Mouse (Mus musculus) intestine, embryonic 14.5 days (tissue): ENCODE results near the gene Cpvl. TPM values are rescaled to one million over a fixed set of nuclear protein-coding genes. Genes with fewer than 3 reads are reported as not detected.

ENCODE experiments used
- ATAC-seq: fragments of 200-750 bp; cut with Nextera tagmentation; replicated peaks from 2 replicates; pipeline ENCODE4 v1.8.0; 2017; ENCODE audit warnings: low read depth, moderate number of reproducible peaks, moderate TSS enrichment, moderate library complexity; ENCODE audit not compliant: low FRiP score, low TSS enrichment
- DNase-seq: peaks from one replicate; pipeline ENCODE4 v3.0.0-alpha.2; 2018; ENCODE audit warnings: low spot score
- H3K27ac ChIP-seq: fragments of 300-500 bp; sonication (generic); 2 replicates; pipeline ENCODE4 v1.5.1; 2014; ENCODE audit warnings: low read depth, mild to moderate bottlenecking, control low read depth
- H3K27me3 ChIP-seq: fragments of 300-500 bp; sonication (generic); replicated peaks from 2 replicates; pipeline ENCODE4 v1.6.1; 2014; ENCODE audit warnings: low read length, control low read depth; ENCODE audit not compliant: control insufficient read depth, insufficient read depth
- H3K36me3 ChIP-seq: fragments of 300-500 bp; sonication (generic); 2 replicates; pipeline ENCODE4 v1.6.1; 2014; ENCODE audit warnings: low read length, control low read depth; ENCODE audit not compliant: control insufficient read depth, insufficient read depth
- H3K4me1 ChIP-seq: fragments of 300-500 bp; sonication (generic); replicated peaks from 2 replicates; pipeline ENCODE4 v1.6.1; 2014; ENCODE audit warnings: low read length, control low read depth, mixed read lengths; ENCODE audit not compliant: control insufficient read depth, insufficient read depth
- H3K4me2 ChIP-seq: fragments of 300-500 bp; sonication (generic); 2 replicates; pipeline ENCODE4 v1.6.1; 2014; ENCODE audit warnings: low read length
- H3K4me3 ChIP-seq: fragments of 300-500 bp; sonication (generic); 2 replicates; pipeline ENCODE4 v1.5.1; 2014; ENCODE audit warnings: low read depth, low read length, control low read depth, mixed read lengths
- H3K9ac ChIP-seq: fragments of 300-500 bp; sonication (generic); 2 replicates; pipeline ENCODE4 v1.6.1; 2014; ENCODE audit warnings: mild to moderate bottlenecking, low read length
- H3K9me3 ChIP-seq: fragments of 300-500 bp; sonication (generic); 2 replicates; pipeline ENCODE4 v1.6.1; 2016; ENCODE audit warnings: low read length, control low read depth; ENCODE audit not compliant: control insufficient read depth
- WGBS: fragments of 180-500 bp; shearing (Covaris S2); extraction: QIAGEN DNeasy Blood & Tissue Kit; methylation state at CpG from one replicate; pipeline ENCODE4 v1.1.7; 2014; 5-methylcytosine and 5-hydroxymethylcytosine counted together
- polyA plus RNA-seq: library from polyadenylated mRNA; unstranded; fragments of >200 nt; fragmentation: Nextera tagmentation; extraction: Ambion mirVana; gene quantifications from 2 replicates; pipeline ENCODE4 v1.2.1, GENCODE M21; 2014

The Cpvl gene
- polyA plus RNA-seq, 1 experiment from 2014 or later: not detected

DNA sequence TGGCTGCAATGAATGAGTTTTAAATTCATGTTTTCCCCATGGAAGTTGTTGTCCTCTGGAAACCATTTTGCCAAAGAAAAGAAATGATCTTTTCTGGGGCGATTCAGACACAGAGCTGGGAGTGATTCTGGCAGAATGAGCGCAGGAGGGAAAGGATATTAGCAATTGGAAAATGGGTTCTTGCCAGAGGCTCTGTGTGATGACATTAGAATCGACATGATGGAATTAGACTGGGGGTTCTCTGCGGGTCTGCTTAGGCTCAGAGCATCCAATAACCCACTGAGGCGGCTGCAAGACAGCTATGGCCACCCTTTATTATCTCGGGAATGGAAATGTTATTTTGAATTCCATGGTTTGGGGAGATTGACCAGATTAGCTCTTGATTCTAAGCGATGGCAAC, 120.6 kb downstream of the Cpvl start:
- H3K4me2 ChIP-seq: no peak overlapping the region
- no peaks in the 10 kb centered on the region for H3K36me3 ChIP-seq
- WGBS: 52% methylated on average over 7 of the region's 7 CpGs
- H3K4me1 ChIP-seq: peaks cover 23% of the 10 kb centered on the region
- H3K9me3 ChIP-seq: no peaks in the 10 kb centered on the region
- ATAC-seq (no peak), DNase-seq (no peak)
- H3K27ac ChIP-seq: no peak overlapping the region
- no peaks in the 10 kb centered on the region for H3K27me3 ChIP-seq
- H3K4me3 ChIP-seq: no peak overlapping the region
- H3K9ac ChIP-seq: no peak overlapping the region

DNA sequence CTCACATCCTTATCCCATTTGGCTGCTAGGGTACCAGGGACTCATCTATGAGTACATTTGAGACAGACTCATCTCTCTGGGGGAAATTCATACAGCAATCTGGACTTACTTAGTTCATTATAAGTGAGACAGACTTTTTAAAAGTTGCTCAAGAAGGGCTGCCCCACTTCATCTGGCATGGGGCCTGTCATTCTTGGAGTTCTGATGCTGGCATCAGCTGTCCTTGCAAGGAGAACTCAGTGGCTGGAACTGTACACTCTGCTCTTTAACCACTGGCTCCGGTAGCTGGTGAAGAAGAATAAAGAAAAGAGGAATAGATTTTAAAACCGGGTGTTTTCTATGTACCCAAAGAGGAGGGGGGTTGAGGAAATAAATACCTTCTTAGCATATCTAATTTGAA, 121.7 kb downstream of the Cpvl start:
- DNase-seq (no peak), ATAC-seq (no peak)
- Histone ChIP-seq H3K4me2 (no peak overlapping the region), H3K27ac (no peak overlapping the region), H3K36me3 (no peaks in the 10 kb centered on the region), H3K4me1 (peaks cover 23% of the 10 kb centered on the region), H3K4me3 (no peak overlapping the region), H3K27me3 (no peaks in the 10 kb centered on the region), H3K9me3 (no peaks in the 10 kb centered on the region), H3K9ac (no peak overlapping the region)
- WGBS: 85% methylated on average over 2 of the region's 2 CpGs

- no peak overlapping the region for H3K27ac ChIP-seq
- H3K4me2 ChIP-seq: no peak overlapping the region
- DNase-seq (no peak), ATAC-seq (0 out of 2 replicates have a peak, but pooled peaks have one; percentile 43)
- H3K27me3 ChIP-seq: no peaks in the 10 kb centered on the region
- peaks cover 23% of the 10 kb centered on the region for H3K4me1 ChIP-seq
- H3K36me3 ChIP-seq: no peaks in the 10 kb centered on the region
- no peaks in the 10 kb centered on the region for H3K9me3 ChIP-seq
- H3K4me3 ChIP-seq: no peak overlapping the region
- H3K9ac ChIP-seq: no peak overlapping the region
- WGBS: 62% methylated on average over 12 of the region's 12 CpGs
These were observed 123.3 kb downstream of the Cpvl start for GRCm38 (mm10) chr6:53854971-53855856.

GRCm38 (mm10) chr6:53854226-53854625, 124.2 kb downstream of the Cpvl start:
- no peak overlapping the region for H3K9ac ChIP-seq
- ATAC-seq (no peak), DNase-seq (no peak)
- no peaks in the 10 kb centered on the region for H3K36me3 ChIP-seq
- WGBS: 69% methylated on average over 2 of the region's 2 CpGs
- H3K4me2 ChIP-seq: no peak overlapping the region
- H3K4me3 ChIP-seq: no peak overlapping the region
- no peaks in the 10 kb centered on the region for H3K27me3 ChIP-seq
- no peak overlapping the region for H3K27ac ChIP-seq
- peaks cover 23% of the 10 kb centered on the region for H3K4me1 ChIP-seq
- no peaks in the 10 kb centered on the region for H3K9me3 ChIP-seq

GRCm38 (mm10) chr6:53853546-53853945, 124.9 kb downstream of the Cpvl start:
- Histone ChIP-seq H3K4me2 (no peak overlapping the region), H3K36me3 (no peaks in the 10 kb centered on the region), H3K4me1 (peaks cover 23% of the 10 kb centered on the region), H3K4me3 (no peak overlapping the region), H3K27me3 (no peaks in the 10 kb centered on the region), H3K9me3 (no peaks in the 10 kb centered on the region), H3K27ac (no peak overlapping the region), H3K9ac (no peak overlapping the region)
- no peak for DNase-seq
- ATAC-seq: no peak
- WGBS: 64% methylated on average over 3 of the region's 3 CpGs

GRCm38 (mm10) chr6:53844626-53845025, 133.8 kb downstream of the Cpvl start:
- Histone ChIP-seq H3K36me3 (no peaks in the 10 kb centered on the region), H3K4me1 (no peaks in the 10 kb centered on the region), H3K27ac (no peak overlapping the region), H3K4me2 (no peak overlapping the region), H3K4me3 (no peak overlapping the region), H3K9me3 (no peaks in the 10 kb centered on the region), H3K9ac (no peak overlapping the region), H3K27me3 (no peaks in the 10 kb centered on the region)
- DNase-seq (no peak), ATAC-seq (no peak)
- 96% methylated on average over 17 of the region's 17 CpGs for whole genome bisulfite sequencing

- H3K27me3 ChIP-seq: peaks cover 16% of the 10 kb centered on the region; the same call in 1 of the 2 replicates
- ATAC-seq: no peak
- DNase-seq: no peak
- 0 out of 2 replicates have a peak, but pooled peaks cover 7% of the 10 kb centered on the region for H3K4me1 ChIP-seq
- H3K4me3 ChIP-seq: no peak overlapping the region
- H3K36me3 ChIP-seq: no peaks in the 10 kb centered on the region
- no peak overlapping the region for H3K9ac ChIP-seq
- H3K4me2 ChIP-seq: no peak overlapping the region
- no peaks in the 10 kb centered on the region for H3K9me3 ChIP-seq
- no peak overlapping the region for H3K27ac ChIP-seq
- WGBS: 62% methylated on average over 4 of the region's 4 CpGs
These were observed 153.3 kb downstream of the Cpvl start for GRCm38 (mm10) chr6:53825213-53825612.
